Mouse (Mus musculus) erythroblast, embryonic 14.5 days (primary cell): ENCODE results near the gene Ly6g6d.

Experiments
- GATA1 ChIP-seq: IDR thresholded peaks from 2 replicates; pipeline ENCODE4 v1.6.1; 2012; ENCODE audit warnings: low read length, inconsistent platforms, mixed read lengths
- TAL1 ChIP-seq: IDR thresholded peaks from 3 replicates; pipeline ENCODE4 v1.6.1; 2012; ENCODE audit warnings: low read length, inconsistent platforms, mixed read lengths

GRCm38 (mm10) chr17:35096597-35096996 lies 18.7 kb upstream of the Ly6g6d start:
- TF ChIP-seq GATA1 (no peak), TAL1 (no peak)
